Mouse (Mus musculus): ENCODE data around the gene Cebpb. TPM values are rescaled to one million over a fixed set of nuclear protein-coding genes. Genes with fewer than 3 reads are reported as not detected.

Cebpb gene
- 5.0 TPM for polyA plus RNA-seq (2014; fragmentation: Illumina TruSeq; extraction: RNeasy Lipid Tissue Mini Kit (QIAGEN cat#74804); ENCODE audit: low read depth, low replicate concordance)

GRCm38 (mm10) chr2:167688498-167689451 is at the start of gene Cebpb:
Gene Cebpb (plus strand): TSS chr2:167688915.

GRCm38 (mm10) chr2:167661270-167662203 is 27.2 kb upstream of the Cebpb start, which contains the start of gene Gm20431:
Gene Gm20431 (minus strand): TSS chr2:167661496.

GRCm38 (mm10) chr2:167689501-167690218 is 945 bp downstream of the Cebpb start, which contains the start of gene Tmem189:
Gene Tmem189 (minus strand): TSS chr2:167689822.

Other genes starting within 250 kb of the Cebpb start
- gene Rnf114, start 196.3 kb upstream of the Cebpb start, polyA plus RNA-seq (2014; fragmentation: Illumina TruSeq; extraction: RNeasy Lipid Tissue Mini Kit (QIAGEN cat#74804); ENCODE audit: low read depth, low replicate concordance) = 18.6 TPM
- 3.4 TPM for gene Spata2, start 196.0 kb upstream of the Cebpb start, polyA plus RNA-seq (2014; fragmentation: Illumina TruSeq; extraction: RNeasy Lipid Tissue Mini Kit (QIAGEN cat#74804); ENCODE audit: low read depth, low replicate concordance)
- not detected for gene Snai1, start 150.7 kb upstream of the Cebpb start, polyA plus RNA-seq (2014; fragmentation: Illumina TruSeq; extraction: RNeasy Lipid Tissue Mini Kit (QIAGEN cat#74804); ENCODE audit: low read depth, low replicate concordance)
- gene Ube2v1, start 56.8 kb upstream of the Cebpb start, polyA plus RNA-seq (2014; fragmentation: Illumina TruSeq; extraction: RNeasy Lipid Tissue Mini Kit (QIAGEN cat#74804); ENCODE audit: low read depth, low replicate concordance) = 68.7 TPM
- gene Gm20431, start 27.4 kb upstream of the Cebpb start, polyA plus RNA-seq (2014; fragmentation: Illumina TruSeq; extraction: RNeasy Lipid Tissue Mini Kit (QIAGEN cat#74804); ENCODE audit: low read depth, low replicate concordance) = not detected
- gene Tmem189, start 907 bp downstream of the Cebpb start, polyA plus RNA-seq (2014; fragmentation: Illumina TruSeq; extraction: RNeasy Lipid Tissue Mini Kit (QIAGEN cat#74804); ENCODE audit: low read depth, low replicate concordance) = 39.7 TPM
- 24.5 TPM for gene Ptpn1, start 243.1 kb downstream of the Cebpb start, polyA plus RNA-seq (2014; fragmentation: Illumina TruSeq; extraction: RNeasy Lipid Tissue Mini Kit (QIAGEN cat#74804); ENCODE audit: low read depth, low replicate concordance)